Mouse (Mus musculus) cortical plate, adult 2 months (tissue): ENCODE measurements around the gene Doc2b. TPM values are rescaled to one million over a fixed set of nuclear protein-coding genes. Genes with fewer than 3 reads are reported as not detected.

Source experiments
- H3K27ac ChIP-seq: fragments of 200-500 bp; 2 replicates; pipeline ENCODE4 v1.5.1; 2012; ENCODE audit warnings: low read length, control low read depth, inconsistent platforms; ENCODE audit not compliant: insufficient read depth
- H3K4me1 ChIP-seq: fragments of 200-500 bp; 2 replicates; pipeline ENCODE4 v1.6.1; 2011; ENCODE audit warnings: low read length; ENCODE audit not compliant: control insufficient read depth, insufficient read depth
- H3K4me3 ChIP-seq: fragments of 200-500 bp; 2 replicates; pipeline ENCODE4 v1.5.1; 2011; ENCODE audit warnings: mild to moderate bottlenecking, low read length, control low read depth; ENCODE audit not compliant: insufficient read depth
- CTCF ChIP-seq: fragments of 200-500 bp; IDR thresholded peaks from 2 replicates; pipeline ENCODE4 v1.5.1; 2011; ENCODE audit warnings: mild to moderate bottlenecking, control low read depth, low read length; ENCODE audit not compliant: insufficient read depth; ENCODE audit errors: extremely low read depth
- POLR2A ChIP-seq: fragments of 200-500 bp; IDR thresholded peaks from 2 replicates; pipeline ENCODE4 v1.6.1; 2011; ENCODE audit warnings: mild to moderate bottlenecking, low read length, control low read depth; ENCODE audit not compliant: insufficient read depth; ENCODE audit errors: extremely low read depth
- polyA plus RNA-seq: library from polyadenylated mRNA; depleted of rRNA; stranded (reverse); fragments of >200 nt; gene quantifications from 2 replicates; pipeline ENCODE4 v1.2.3, GENCODE M21; 2012

The Doc2b gene
- polyA plus RNA-seq, 1 experiment: 7.9 TPM

DNA sequence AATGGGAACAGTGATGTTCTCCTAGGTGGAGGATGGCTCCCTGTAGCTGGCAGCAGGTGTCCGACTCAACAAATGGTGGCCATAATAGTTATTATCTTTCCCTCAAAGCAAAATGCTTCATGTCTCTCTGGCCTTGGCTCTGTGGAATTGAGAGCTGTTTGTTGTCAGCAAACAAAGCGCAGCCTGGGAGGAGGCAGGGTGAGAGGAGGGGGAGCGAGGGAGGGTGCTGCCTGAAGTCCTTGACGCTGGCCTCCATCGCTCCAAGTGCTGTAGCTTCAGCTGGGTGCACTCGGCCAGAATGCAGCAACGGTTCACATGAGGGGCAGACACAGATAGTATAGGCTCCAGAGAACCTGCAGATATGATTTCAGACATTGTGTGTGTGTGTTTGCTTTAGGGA, 27.7 kb upstream of the Doc2b start:
- no peak overlapping the region for H3K4me3 ChIP-seq
- TF ChIP-seq CTCF: no peak
- no peak for TF ChIP-seq POLR2A
- H3K4me1 ChIP-seq: no peaks in the 10 kb centered on the region

DNA sequence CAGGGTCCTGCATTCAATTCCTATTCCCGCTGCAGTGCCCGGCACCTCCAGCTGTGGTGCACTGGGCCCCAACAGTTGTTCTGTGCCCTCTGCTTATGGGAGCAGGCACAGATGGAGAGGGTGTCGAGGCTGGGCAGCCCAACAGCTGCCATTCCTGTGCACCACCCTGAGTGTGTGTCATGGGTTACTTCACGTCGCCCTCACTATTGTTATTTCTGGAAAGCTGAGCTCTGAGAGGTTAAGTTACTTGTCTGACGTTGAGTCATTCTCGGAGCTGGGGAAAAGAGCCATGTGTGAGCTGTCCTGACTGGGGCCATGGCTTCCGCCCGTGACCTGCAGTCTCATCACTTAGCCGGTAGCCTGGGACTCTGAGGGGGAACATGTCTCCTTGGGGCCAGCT, 17.2 kb upstream of the Doc2b start:
- H3K27ac ChIP-seq: no peak overlapping the region
- no peak overlapping the region for H3K4me3 ChIP-seq
- no peak for TF ChIP-seq CTCF
- H3K4me1 ChIP-seq: no peaks in the 10 kb centered on the region

More for the DNA sequence above, 27.7 kb upstream of the Doc2b start:
- no peak overlapping the region for H3K27ac ChIP-seq

DNA sequence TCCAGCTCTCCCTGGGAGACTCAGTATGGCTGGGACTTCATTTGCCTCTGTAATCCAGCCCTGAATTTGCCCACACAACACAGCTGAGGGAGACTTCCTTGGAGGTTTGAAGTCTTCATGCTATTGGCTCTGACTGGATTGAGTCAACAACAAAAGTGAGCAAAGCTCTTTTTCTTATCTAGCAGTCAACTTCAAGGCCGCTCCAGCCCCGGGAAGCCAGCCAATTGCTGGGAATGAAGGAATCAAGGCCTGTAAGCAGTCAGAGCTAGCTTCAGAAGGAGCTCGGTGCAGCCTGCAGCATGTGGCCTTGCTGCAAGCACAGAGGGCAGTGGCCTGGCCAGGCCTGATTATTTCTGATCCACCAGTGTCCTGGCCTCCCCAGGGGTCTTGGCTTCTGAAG, 16.1 kb upstream of the Doc2b start:
- H3K27ac ChIP-seq: no peak overlapping the region
- H3K4me3 ChIP-seq: no peak overlapping the region
- no peaks in the 10 kb centered on the region for H3K4me1 ChIP-seq
- TF ChIP-seq CTCF (no peak), POLR2A (no peak)

DNA sequence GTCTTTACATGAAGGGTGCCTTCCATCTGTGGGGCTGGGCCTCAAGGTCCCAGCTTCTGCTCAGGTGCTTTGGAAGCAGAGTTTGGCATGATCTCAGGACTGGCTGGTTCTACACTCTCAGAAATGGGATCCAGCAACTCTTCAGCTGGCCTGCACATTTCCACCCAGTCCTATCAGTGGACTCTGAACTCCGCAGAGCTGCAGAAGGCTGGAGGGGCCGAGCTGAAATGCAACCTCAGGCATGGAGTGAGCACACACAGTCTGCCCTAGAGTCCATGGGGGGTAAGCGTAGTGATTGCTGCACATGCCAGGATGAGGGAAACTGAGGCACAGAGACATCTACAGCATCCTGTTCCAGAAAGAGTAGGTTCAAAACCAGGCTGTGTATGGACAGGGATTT, 14.7 kb upstream of the Doc2b start:
- Histone ChIP-seq H3K4me3 (no peak overlapping the region), H3K27ac (no peak overlapping the region), H3K4me1 (no peaks in the 10 kb centered on the region)
- TF ChIP-seq CTCF (no peak), POLR2A (no peak)

DNA sequence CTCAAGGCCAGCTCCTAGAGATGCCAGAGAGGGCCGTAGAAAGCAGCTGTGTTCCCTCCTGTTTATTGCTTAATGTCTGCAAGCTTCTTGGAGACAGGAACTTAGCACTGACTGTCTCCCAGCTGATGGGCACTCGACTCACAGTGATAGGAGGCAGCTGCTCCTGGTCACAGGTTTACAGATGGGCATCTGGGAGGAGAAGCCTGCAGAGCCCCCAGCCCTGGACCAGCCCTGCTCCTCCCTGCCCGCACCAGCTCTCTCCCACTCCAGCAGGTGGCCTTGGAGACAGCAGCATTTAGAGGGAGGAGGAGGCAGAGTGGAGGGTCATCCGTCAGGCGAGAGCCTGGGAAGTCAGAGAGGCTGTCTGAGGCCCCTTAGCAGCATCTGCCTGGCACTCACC, 11.6 kb upstream of the Doc2b start:
- Histone ChIP-seq H3K4me3 (no peak overlapping the region), H3K27ac (no peak overlapping the region)
- TF ChIP-seq CTCF (no peak), POLR2A (no peak)

DNA sequence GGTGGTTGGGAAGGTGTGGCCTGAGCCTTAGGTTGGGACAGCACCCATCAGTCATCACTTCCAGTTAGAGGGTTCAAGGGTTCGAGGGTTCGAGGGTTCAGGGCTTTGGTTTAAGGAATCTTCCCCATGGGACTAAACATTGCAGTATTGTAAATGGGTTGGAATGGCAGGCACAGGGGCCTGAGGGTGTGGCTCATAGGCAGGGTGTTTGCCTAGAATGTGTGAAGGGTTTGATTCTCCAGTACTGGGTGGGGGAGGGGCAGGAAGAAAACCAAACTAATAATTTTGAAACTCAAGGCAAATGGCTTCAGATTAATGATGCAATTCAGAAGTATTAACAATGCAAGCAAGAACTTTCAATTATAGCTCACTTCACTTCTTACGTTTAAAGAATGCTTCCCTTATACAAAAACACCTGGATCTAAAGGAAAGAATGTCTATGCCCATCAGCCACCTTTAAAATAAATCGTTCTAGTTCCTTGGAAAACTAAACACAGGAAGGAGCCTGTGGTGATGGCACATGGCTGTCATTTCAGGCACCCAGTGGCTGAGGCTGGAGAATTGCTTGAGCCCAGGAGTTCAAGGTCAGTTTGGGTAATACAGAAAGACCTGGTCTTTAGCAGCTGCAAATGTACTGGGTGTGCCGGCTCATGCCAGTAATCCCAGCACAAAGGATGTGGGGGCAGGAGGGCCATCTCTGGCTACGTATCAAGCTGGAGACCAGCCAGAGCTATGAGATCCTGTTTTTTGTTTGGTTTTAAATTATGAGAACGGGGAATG, 6.1 kb upstream of the Doc2b start:
- no peak for TF ChIP-seq CTCF
- no peak for TF ChIP-seq POLR2A
- H3K4me1 ChIP-seq: no peaks in the 10 kb centered on the region

More for the DNA sequence above, 11.6 kb upstream of the Doc2b start:
- no peaks in the 10 kb centered on the region for H3K4me1 ChIP-seq

DNA sequence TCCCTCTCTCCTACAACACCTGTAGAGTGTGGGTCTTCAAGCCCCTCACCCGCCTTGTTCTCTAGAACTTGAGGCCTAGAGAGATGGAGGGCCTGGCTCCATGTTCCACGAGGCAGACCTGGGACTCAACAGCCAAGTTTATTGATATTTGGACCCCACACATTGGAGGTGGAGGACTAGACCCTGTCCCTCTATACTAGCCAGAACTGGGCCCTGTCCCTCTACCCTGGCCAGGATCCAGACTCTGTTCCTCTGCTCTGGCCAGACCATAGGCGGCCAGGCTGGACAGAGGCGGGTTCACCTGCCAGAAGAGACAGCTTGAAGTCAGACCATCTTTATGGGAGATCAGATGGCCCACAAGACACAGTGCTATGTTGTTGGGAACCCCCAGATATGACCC, 5.5 kb upstream of the Doc2b start:
- H3K4me1 ChIP-seq: no peaks in the 10 kb centered on the region
- no peak overlapping the region for H3K27ac ChIP-seq
- no peak for TF ChIP-seq POLR2A
- no peak for TF ChIP-seq CTCF
- no peak overlapping the region for H3K4me3 ChIP-seq

More for the DNA sequence above, 6.1 kb upstream of the Doc2b start:
- Histone ChIP-seq H3K4me3 (no peak overlapping the region), H3K27ac (no peak overlapping the region)

DNA sequence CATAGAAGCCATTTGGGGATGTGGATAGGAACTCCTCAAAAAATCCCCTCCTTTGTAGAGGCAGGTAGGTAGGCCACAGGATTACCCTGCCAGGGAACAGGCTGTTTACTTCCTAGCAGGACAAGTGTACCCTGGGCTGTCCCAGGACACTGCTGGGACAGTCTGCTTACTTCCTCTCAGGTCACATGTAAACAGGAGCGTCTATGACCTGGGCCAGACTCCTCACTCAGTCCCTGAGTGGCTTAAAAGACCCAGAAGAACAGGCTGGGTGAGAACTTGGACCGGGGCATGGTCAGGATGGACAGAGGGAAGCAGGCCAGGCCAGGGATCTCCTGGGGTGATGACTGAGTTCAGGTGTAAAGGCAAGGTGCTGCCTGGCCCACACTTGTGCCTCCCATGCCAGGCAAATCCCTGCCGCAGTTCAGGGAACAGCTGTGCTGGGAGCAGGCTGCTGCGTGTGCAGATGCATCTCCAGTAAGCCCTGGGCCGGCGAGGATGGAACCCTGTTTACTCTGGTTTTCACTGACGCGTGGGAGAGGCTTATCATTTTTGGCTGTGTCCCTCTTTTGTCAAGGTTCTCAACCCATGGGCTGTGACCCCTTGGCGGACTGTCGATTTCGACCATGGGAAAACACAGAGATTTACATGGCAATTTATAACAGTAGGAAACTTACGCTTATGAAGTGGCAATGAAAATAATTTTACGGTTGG, 842 bp upstream of the Doc2b start:
- no peak overlapping the region for H3K4me3 ChIP-seq

DNA sequence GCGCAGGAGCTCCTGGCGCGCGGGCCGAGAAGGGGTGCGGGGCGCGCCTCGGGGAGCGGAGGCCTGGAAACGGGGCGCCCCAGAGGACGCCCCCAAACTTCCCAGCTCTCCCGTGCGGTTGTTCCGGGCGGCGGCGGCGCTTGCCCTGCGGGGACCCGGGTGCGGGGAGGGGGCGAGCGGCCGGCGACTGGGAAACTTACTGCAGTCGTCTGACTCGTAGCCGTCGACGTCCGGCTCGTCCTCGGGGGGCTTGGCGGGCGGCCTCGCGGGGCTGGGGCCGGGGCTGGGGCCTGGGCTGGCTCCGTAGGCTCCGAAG, 570 bp downstream of the Doc2b start:
- H3K4me3 ChIP-seq: peak overlapping the region; percentile 1; the same call in 1 of the 2 replicates
- TF ChIP-seq POLR2A (no peak), CTCF (no peak)
- no peaks in the 10 kb centered on the region for H3K4me1 ChIP-seq
- no peak overlapping the region for H3K27ac ChIP-seq

More for the DNA sequence above, 842 bp upstream of the Doc2b start:
- Histone ChIP-seq H3K27ac (no peak overlapping the region), H3K4me1 (no peaks in the 10 kb centered on the region)
- TF ChIP-seq POLR2A (no peak), CTCF (no peak)

DNA sequence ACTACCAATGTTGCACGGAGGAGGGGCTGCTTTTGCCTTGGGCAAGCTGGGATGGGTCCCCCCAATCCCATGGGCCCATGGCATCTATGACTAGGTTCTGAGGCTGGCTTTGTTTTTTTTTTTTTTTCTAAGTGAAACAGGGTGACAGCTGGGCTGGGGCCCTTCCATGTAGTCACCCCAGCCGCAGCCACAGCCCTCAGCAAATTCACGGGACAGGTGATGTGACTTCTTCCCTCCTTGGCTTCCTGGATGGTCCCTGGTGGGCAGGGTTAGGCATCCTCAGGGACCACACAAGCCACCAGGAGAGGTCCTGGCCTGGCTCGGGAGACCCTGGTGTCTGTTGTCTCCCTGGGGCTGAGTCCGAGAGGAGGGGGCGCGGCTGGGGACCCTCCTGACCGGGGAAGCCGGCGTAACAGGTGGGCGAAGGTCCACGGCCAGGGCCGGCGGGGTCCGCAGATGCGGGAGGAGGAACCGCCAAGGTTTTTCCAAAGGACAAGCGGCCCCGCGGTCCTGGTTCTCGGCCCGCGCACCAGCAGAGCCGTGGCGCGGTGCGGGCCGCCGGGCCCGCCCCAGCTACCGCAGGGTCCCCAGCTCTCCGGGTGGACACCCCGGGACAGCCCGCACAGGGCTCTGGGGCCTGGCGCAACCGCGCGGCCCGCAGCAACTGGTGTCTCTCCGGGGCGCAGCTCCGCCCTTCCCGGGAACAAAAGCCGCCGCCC, 1.1 kb downstream of the Doc2b start:
- H3K4me3 ChIP-seq: peak overlapping the region; percentile 21; the same call in 1 of the 2 replicates
- no peak overlapping the region for H3K27ac ChIP-seq
- no peak for TF ChIP-seq POLR2A
- no peak for TF ChIP-seq CTCF
- no peaks in the 10 kb centered on the region for H3K4me1 ChIP-seq
